Mouse (Mus musculus) megakaryocyte, adult 5-6 weeks (primary cell): ENCODE results near the gene Cbr3. TPM values are rescaled to one million over a fixed set of nuclear protein-coding genes. Genes with fewer than 3 reads are reported as not detected.
A peak's percentile ranks its signal among the peaks of the same experiment; 100 is the strongest.
"Not testable (repeated sequence)": the region's sequence is repeated elsewhere in the genome, so short reads cannot be mapped to it uniquely, and the experiment has no call there.

Source experiments
- ATAC-seq: 2 replicates; pipeline ENCODE4 v1.8.0; 2016; ENCODE audit warnings: mild to moderate bottlenecking, inconsistent platforms; ENCODE audit not compliant: poor library complexity, severe bottlenecking
- total RNA-seq, 2 experiments: library from RNA; stranded (forward) in 1 of 2; stranded (reverse) in 1 of 2; fragments of 153-499, 151-499 nt in 1 of 2; fragments of 221-1000, 200-1000 nt in 1 of 2; gene quantifications; 2 replicates each; pipeline versions ENCODE4 v1.2.3 to v1.2.4; 2015 to 2017

Gene Cbr3
- 0.83 and 1.8 TPM in 2 replicates for total RNA-seq (2015)
- total RNA-seq (2017), result 0.73 and 1.3 TPM in 2 replicates

DNA sequence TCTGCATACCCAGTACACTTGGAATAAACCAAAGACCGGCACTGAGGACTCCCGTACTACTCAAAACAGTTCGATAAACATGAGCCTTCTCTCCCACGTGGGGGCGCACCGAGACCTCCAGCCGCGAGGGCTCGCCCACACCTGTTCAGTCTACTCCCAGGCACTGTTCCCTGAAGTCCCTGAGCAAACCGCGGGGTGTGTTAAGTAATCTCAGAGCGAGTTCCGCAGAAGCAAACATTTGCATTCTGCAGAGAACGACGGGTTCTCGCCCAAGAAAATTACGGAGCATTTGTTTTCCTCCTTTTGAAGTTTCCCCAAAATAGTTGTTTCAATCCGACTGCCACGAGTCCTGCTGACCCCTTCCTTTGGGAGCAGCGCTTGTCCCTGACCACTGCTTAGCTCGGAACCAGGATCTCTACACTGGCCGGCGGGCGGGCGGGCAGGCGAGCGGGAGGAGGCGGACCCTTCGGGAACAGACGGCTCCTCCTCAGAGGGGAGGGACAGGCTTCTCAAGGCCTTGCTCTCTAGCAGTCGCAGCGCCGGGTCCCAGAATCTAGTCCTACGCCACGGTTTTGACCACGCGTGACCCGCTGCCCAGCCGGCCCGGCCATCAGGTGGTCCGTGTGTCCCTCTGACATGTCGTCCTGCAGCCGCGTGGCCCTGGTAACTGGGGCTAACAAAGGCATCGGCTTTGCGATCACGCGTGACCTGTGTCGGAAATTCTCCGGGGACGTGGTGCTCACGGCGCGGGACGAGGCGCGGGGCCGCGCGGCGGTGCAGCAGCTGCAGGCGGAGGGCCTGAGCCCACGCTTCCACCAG, at the start of gene Cbr3:
TSS of gene Cbr3 (plus strand) at position 527 of the 819 bp plus-strand sequence.
- peak; percentile 73 for ATAC-seq

- ATAC-seq, result no peak
Observed at GRCm38 (mm10) chr16:93644006-93644405, 39.0 kb upstream of the Cbr3 start.

GRCm38 (mm10) chr16:93648441-93649183, 34.4 kb upstream of the Cbr3 start:
- ATAC-seq, result peak; percentile 73

DNA sequence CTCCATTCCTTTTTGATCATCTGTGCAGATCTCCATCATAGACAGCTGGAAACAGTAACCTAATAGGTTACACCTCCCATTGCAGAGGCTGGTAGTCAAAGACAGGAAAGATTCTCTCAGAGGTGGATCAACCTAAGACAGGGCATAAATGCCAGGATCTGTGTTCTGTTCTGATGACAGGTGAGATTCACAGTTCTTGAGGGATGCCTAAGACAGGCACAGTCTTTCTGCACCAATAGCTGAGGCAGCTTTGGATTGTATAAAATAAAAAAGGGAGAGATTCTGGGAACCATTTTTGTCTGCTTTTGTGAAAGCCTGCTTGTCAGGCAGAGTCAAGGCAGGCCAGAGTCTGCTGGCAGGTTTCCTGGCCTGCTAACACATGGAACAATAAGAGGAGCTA, 15.0 kb upstream of the Cbr3 start:
- ATAC-seq, result no peak

DNA sequence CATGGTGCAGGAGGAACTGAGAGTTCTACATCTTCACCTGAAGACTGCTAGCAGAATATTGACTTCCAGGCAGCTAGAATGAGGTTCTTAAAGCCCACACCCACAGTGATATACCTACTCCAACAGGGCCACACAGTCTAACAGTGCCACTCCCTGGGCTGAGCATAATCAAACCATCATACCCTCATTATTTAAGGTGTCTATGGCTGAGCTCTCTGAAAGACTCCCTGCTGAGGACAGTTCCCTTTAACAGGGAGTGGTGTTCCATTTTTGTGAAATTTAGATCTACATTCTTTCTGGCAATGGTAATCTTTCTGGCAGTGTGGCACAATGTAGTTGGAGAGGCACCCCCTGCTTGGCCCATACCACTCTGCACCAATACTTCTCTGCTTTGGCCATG, 13.5 kb upstream of the Cbr3 start:
- ATAC-seq, result no peak

- not testable (repeated sequence) for ATAC-seq
Observed at GRCm38 (mm10) chr16:93670466-93670865, 12.5 kb upstream of the Cbr3 start.

- ATAC-seq, result no peak
Observed at GRCm38 (mm10) chr16:93671064-93671463, 12.0 kb upstream of the Cbr3 start.

GRCm38 (mm10) chr16:93676376-93676775, 6.6 kb upstream of the Cbr3 start:
- ATAC-seq, result no peak

DNA sequence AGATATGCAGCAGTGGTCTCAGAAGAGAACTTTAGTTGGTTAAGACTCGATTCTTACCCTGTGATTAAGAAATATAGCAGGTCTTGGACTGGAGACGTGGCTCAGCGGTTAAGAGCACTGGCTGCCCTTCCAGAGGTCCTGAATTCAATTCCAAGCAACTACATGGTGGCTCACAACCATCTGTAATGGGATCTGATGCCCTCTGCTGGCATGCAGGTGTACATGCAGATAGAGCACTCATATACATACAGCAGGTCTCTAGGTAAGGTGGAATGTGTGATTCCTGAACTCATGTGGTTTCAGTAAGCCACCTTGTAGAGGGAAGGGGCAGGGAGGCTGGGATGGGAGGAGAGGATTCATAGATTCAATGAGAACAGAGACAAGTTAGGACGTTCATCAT, 4.8 kb upstream of the Cbr3 start:
- ATAC-seq, result no peak

- ATAC-seq, result no peak
Observed at GRCm38 (mm10) chr16:93679165-93679564, 3.9 kb upstream of the Cbr3 start.

DNA sequence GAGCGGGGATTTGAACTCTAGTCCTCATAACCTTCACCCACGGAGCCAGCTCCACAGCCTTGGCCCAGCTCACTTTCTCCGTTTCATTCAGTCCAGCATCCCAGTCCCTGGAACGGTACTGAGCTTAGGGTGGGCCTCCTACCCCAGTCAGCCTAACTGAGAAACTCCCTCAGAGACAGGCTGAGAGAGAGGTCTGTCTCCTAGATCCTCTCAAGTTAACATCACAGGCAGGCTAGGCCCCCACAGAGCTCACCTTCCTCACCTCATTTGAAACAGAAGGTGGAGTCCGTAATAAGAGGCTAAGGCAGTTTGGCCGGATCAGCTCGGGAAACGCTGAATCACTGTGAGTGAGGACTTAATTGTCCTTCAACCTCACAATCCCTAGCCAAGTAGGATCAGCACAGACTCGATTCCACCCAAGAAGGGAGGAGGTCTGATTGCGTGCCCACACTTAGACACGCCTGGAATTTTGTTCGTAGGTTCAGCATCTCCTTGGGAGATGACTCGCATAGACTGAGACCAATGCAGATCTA, 793 bp upstream of the Cbr3 start:
- ATAC-seq, result peak; percentile 23

DNA sequence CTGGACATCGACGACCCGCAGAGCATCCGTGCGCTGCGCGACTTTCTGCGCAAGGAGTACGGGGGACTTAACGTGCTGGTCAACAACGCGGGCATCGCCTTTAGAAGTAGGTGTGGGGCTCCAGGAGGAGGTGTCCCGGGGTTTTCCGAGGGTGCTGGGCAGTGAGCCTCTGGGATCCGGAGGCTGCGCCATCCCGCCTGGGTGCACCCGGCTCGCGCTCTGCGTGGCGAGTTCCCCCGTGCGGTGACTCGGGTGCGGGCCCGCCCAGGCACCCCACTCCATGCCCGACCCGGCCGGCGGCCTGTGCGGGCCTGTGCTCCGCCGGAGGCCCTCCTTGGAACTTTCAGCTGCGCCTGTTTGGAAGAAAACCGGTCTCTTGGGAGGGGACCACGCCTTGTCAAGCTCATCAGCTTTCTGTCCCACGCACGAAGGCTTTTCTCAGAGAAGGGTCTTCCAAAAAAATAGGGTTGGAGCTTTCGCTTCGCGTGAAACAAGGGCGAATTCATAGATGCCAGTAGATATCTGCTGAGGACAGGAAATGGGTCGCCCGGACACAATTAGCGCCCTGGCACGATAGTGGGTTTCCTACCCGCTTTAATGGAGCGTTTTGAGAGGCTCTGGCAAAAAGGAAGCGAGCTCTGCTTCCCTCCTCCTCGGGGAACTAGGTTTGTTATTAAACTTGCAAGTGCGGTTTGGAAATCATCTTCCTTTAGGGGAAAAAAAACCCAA, 657 bp downstream of the Cbr3 start:
- peak; percentile 31; the same call in 1 of the 2 replicates for ATAC-seq

DNA sequence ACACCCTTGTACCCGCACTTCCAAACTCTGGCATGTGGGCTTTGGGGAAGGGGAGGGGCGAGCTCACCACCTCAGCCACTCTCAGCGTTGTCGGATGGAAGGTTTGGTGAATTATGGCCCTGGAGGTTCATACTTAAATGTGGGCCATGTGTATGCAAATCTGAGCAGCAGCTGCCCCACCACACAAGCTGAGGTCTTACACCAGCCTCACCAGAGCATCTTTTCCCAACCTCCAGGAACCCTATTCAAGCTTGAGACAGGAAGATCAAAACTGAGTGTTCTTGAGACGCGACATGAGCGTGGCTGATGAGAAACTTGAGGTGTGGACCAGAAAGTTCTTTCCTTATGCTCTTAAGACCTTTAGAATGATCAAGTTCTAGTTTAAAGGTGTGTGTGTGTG, 1.4 kb downstream of the Cbr3 start:
- no peak for ATAC-seq

GRCm38 (mm10) chr16:93685783-93686182, 2.8 kb downstream of the Cbr3 start:
- ATAC-seq, result not testable (repeated sequence)

- ATAC-seq, result no peak
Observed at GRCm38 (mm10) chr16:93686421-93686820, 3.4 kb downstream of the Cbr3 start.

GRCm38 (mm10) chr16:93686945-93687344, 3.9 kb downstream of the Cbr3 start:
- ATAC-seq, result no peak

DNA sequence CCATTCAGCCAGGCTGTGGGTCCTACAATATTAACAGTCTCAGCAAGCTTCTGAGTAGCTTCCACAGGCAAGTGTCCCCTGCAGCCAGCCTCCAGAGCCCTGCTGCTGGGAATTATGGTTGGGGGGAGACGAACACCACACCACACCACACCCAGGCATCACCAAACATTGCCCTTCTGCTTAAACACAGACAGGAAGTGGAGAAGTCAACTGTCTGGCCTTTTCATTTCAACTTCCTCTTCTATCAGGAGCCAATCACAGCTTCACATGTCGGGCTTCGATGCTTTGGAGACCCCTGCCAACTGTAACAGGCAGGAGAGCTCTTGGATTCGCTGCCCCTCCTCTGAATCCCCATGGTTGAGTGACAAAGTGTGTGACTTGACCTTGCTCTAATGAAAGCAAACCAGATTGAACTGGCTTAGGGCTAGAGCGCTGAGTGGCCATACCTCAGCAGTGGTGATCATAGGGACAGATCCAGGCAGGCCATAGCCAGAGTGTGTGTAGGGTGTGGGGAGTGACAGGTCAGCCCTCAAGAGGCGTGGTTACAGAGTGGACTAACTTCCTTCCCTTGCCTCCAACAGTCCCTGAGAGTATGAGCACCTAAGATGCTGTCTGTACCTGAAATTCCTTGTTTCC, 8.3 kb downstream of the Cbr3 start:
- ATAC-seq, result peak; percentile 79

DNA sequence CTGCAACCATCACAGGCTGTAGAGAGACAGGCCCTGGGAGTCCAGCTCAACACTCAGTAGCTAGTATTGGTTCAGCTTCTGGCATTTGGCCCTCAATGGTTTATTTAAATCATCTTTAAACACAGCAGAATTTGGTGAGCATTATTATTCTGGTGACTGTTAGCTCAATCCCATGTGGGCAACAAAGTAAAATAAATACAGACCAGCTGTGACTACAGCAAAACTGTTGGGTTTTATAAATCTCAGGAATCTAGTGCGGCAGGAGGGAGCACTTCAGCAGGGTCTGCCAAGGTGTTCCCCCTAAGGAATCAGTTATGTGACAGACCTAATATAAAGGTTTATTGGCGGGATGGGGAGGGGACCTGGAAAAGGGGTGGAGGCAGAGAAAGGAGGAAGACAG, 9.7 kb downstream of the Cbr3 start:
- ATAC-seq, result no peak

- ATAC-seq, result no peak
Observed at GRCm38 (mm10) chr16:93707116-93707515, 24.1 kb downstream of the Cbr3 start.

DNA sequence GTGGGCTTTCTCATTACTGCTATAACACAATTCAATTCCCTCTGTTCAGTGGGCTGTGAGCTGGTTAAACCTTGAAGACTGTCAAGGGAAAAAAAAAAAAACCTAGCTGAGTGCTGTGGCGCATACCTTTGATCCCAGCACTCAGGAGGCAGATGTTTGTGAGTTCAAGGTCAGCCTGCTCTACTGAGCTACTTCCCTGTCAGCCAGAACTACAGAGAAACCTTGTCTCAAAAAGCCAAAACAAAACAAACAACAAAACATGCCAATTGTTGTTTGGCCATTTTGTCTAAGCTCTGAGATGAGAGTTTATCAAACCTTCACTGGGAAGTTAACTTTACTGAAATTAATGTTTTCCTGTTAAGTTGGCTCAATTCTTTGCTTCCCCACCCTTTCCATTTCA, 26.2 kb downstream of the Cbr3 start:
- no peak for ATAC-seq

- peak; percentile 51 for ATAC-seq
Observed at GRCm38 (mm10) chr16:93710924-93711323, 27.9 kb downstream of the Cbr3 start.
